Mouse (Mus musculus): ENCODE data around the gene Abr.

Gene Abr

GRCm38 (mm10) chr11:76622566-76623205 lies 572 bp upstream of the Abr start:
- DNase-seq = no peak

GRCm38 (mm10) chr11:76618134-76618533 lies 4.0 kb downstream of the Abr start:
- DNase-seq = no peak

GRCm38 (mm10) chr11:76614246-76614645 lies 7.9 kb downstream of the Abr start:
- DNase-seq = no peak

- peak; percentile 55 for DNase-seq
Observed at GRCm38 (mm10) chr11:76612638-76613104, 9.4 kb downstream of the Abr start.

- DNase-seq = no peak
Observed at GRCm38 (mm10) chr11:76610948-76611347, 11.2 kb downstream of the Abr start.

- no peak for DNase-seq
Observed at GRCm38 (mm10) chr11:76606521-76606920, 15.6 kb downstream of the Abr start.

GRCm38 (mm10) chr11:76599219-76599618 lies 22.9 kb downstream of the Abr start:
- no peak for DNase-seq

- no peak for DNase-seq
Observed at GRCm38 (mm10) chr11:76598757-76599156, 23.4 kb downstream of the Abr start.

- no peak for DNase-seq
Observed at GRCm38 (mm10) chr11:76593620-76594326, 28.3 kb downstream of the Abr start.

GRCm38 (mm10) chr11:76589746-76590145 lies 32.4 kb downstream of the Abr start:
- DNase-seq = no peak

GRCm38 (mm10) chr11:76588632-76589485 lies 33.3 kb downstream of the Abr start:
- DNase-seq = no peak

GRCm38 (mm10) chr11:76588032-76588431 lies 34.1 kb downstream of the Abr start:
- DNase-seq = no peak

GRCm38 (mm10) chr11:76587333-76587732 lies 34.8 kb downstream of the Abr start:
- no peak for DNase-seq

- no peak for DNase-seq
Observed at GRCm38 (mm10) chr11:76586119-76586518, 36.0 kb downstream of the Abr start.

GRCm38 (mm10) chr11:76577588-76578257 lies 44.4 kb downstream of the Abr start:
- peak; percentile 78 for DNase-seq

GRCm38 (mm10) chr11:76572820-76573385 lies 49.2 kb downstream of the Abr start:
- DNase-seq = no peak

- DNase-seq = no peak
Observed at GRCm38 (mm10) chr11:76571613-76571929, 50.5 kb downstream of the Abr start.

GRCm38 (mm10) chr11:76570741-76571612 lies 51.1 kb downstream of the Abr start:
- no peak for DNase-seq

GRCm38 (mm10) chr11:76570201-76570731 lies 51.8 kb downstream of the Abr start:
- DNase-seq = no peak

GRCm38 (mm10) chr11:76569436-76569835 lies 52.7 kb downstream of the Abr start:
- no peak for DNase-seq

- no peak for DNase-seq
Observed at GRCm38 (mm10) chr11:76566081-76566480, 56.0 kb downstream of the Abr start.

Data from cerebellum, adult 9-11 months (tissue).